Mouse (Mus musculus) heart, postnatal 0 days (tissue): Measurements from ENCODE around the gene Tsks.

Experiments
- CTCF ChIP-seq: IDR thresholded peaks from 2 replicates; pipeline ENCODE4 v1.5.1; 2016; ENCODE audit warnings: antibody characterized with exemption, control low read depth, low read depth
- EP300 ChIP-seq: IDR thresholded peaks from 2 replicates; pipeline ENCODE4 v1.6.1; 2016; ENCODE audit warnings: antibody characterized with exemption, low read depth

GRCm38 (mm10) chr7:44971142-44971541 is 28.1 kb downstream of the Tsks start:
- TF ChIP-seq CTCF (no peak), EP300 (no peak)
